Mouse (Mus musculus): ENCODE measurements around the gene Isy1. TPM values are rescaled to one million over a fixed set of nuclear protein-coding genes. Genes with fewer than 3 reads are reported as not detected.

Gene Isy1
- 106 TPM for total RNA-seq (2023)

GRCm38 (mm10) chr6:87838551-87839197, at the start of gene Isy1:
TSS of gene Isy1 (minus strand) at chr6:87838798.

GRCm38 (mm10) chr6:87887594-87888233, 49.1 kb upstream of the Isy1 start, which contains the start of gene Copg1:
TSS of gene Copg1 (plus strand) at chr6:87887814.

GRCm38 (mm10) chr6:87850900-87851614, 12.5 kb upstream of the Isy1 start, which contains the start of gene Cnbp:
TSS of gene Cnbp (minus strand) at chr6:87851106.

GRCm38 (mm10) chr6:87835695-87836094, 2.9 kb downstream of the Isy1 start, which contains the start of gene Gm45140:
TSS of gene Gm45140 (minus strand) at chr6:87835795.

GRCm38 (mm10) chr6:87811675-87812338, 26.8 kb downstream of the Isy1 start, which contains the start of gene Rab43:
TSS of gene Rab43 (minus strand) at chr6:87812164.

GRCm38 (mm10) chr6:87777842-87778241, 60.8 kb downstream of the Isy1 start, which contains the start of gene Gp9:
TSS of gene Gp9 (plus strand) at chr6:87778072.

Other genes starting within 250 kb of the Isy1 start
- 0.24 TPM for gene Prokr1, start 248.1 kb downstream of the Isy1 start, total RNA-seq (2023)
- 3.7 TPM for gene Aplf, start 166.6 kb downstream of the Isy1 start, total RNA-seq (2023)
- not detected for gene Efcc1, start 107.9 kb downstream of the Isy1 start, total RNA-seq (2023)
- not detected for gene Gp9, start 60.7 kb downstream of the Isy1 start, total RNA-seq (2023)
- gene Rab43, start 26.6 kb downstream of the Isy1 start, total RNA-seq (2023): 24.9 TPM
- 3.7 TPM for gene Gm45140, start 3.0 kb downstream of the Isy1 start, total RNA-seq (2023)
- gene Cnbp, start 12.3 kb upstream of the Isy1 start, total RNA-seq (2023): 483 TPM
- 162 TPM for gene Copg1, start 49.0 kb upstream of the Isy1 start, total RNA-seq (2023)
- 34.9 TPM for gene Hmces, start 75.1 kb upstream of the Isy1 start, total RNA-seq (2023)
- gene H1fx, start 142.8 kb upstream of the Isy1 start, total RNA-seq (2023): 0.70 TPM
- 139 TPM for gene Rab7, start 206.5 kb upstream of the Isy1 start, total RNA-seq (2023)
- gene Rpn1, start 245.7 kb upstream of the Isy1 start, total RNA-seq (2023): 77.0 TPM